Mouse (Mus musculus): Measurements from ENCODE around the gene Kansl3.

- no peak for TF ChIP-seq CTCF (IDR thresholded peaks at IDR 0.05)
- no peak for TF ChIP-seq EP300 (IDR thresholded peaks at IDR 0.05)
These were observed 43.1 kb downstream of the Kansl3 start for GRCm38 (mm10) chr1:36325900-36326321.

All from lung, postnatal 0 days (tissue).